Mouse (Mus musculus) forebrain, embryonic 10.5 days (tissue): Measurements from ENCODE around the gene Dusp6. TPM values are rescaled to one million over a fixed set of nuclear protein-coding genes. Genes with fewer than 3 reads are reported as not detected.

Source experiments
- DNase-seq: peaks from one replicate; pipeline ENCODE4 v3.0.0-alpha.2; 2017; ENCODE audit warnings: low spot score; ENCODE audit errors: extremely low spot score
- H3K27ac ChIP-seq: fragments of 300-500 bp; sonication (generic); 2 replicates; pipeline ENCODE4 v1.5.1; 2016; ENCODE audit warnings: mild to moderate bottlenecking
- H3K27me3 ChIP-seq: fragments of 300-500 bp; sonication (generic); 2 replicates; pipeline ENCODE4 v1.6.1; 2016; ENCODE audit warnings: mild to moderate bottlenecking; ENCODE audit not compliant: poor library complexity, severe bottlenecking
- H3K36me3 ChIP-seq: fragments of 300-500 bp; sonication (generic); replicated peaks from 2 replicates; pipeline ENCODE4 v1.6.1; 2016; ENCODE audit warnings: mild to moderate bottlenecking, moderate library complexity
- H3K4me1 ChIP-seq: fragments of 300-500 bp; sonication (generic); 2 replicates; pipeline ENCODE4 v1.6.1; 2016
- H3K4me3 ChIP-seq: fragments of 300-500 bp; sonication (generic); 2 replicates; pipeline ENCODE4 v1.5.1; 2016; ENCODE audit warnings: mild to moderate bottlenecking, moderate library complexity
- H3K9me3 ChIP-seq: fragments of 300-500 bp; sonication (generic); 2 replicates; pipeline ENCODE4 v1.6.1; 2016; ENCODE audit warnings: mild to moderate bottlenecking, moderate library complexity
- WGBS: fragments of 180-500 bp; shearing (Covaris S2); methylation state at CpG from one replicate; pipeline ENCODE4 v1.1.7; 2016; 5-methylcytosine and 5-hydroxymethylcytosine counted together
- polyA plus RNA-seq: library from polyadenylated mRNA; unstranded; fragments of >200 nt; fragmentation: Nextera tagmentation; extraction: Ambion mirVana; gene quantifications from 2 replicates; pipeline ENCODE4 v1.2.1, GENCODE M21; 2016

Gene Dusp6
- polyA plus RNA-seq, 1 experiment from 2014 or later: 116 TPM

GRCm38 (mm10) chr10:99235081-99235480, 27.9 kb upstream of the Dusp6 start:
- 0 out of 2 replicates have a peak, but pooled peaks cover 4% of the 10 kb centered on the region for H3K27me3 ChIP-seq
- 95% methylated on average over 9 of the region's 9 CpGs for WGBS

GRCm38 (mm10) chr10:99237205-99237832, 25.7 kb upstream of the Dusp6 start:
- no peaks in the 10 kb centered on the region for H3K9me3 ChIP-seq
- H3K4me3 ChIP-seq: no peak overlapping the region
- WGBS: 88% methylated on average over 11 of the region's 11 CpGs
- H3K27me3 ChIP-seq: no peaks in the 10 kb centered on the region
- H3K27ac ChIP-seq: no peak overlapping the region
- no peak for DNase-seq
- peaks cover 19% of the 10 kb centered on the region for H3K4me1 ChIP-seq
- H3K36me3 ChIP-seq: no peaks in the 10 kb centered on the region

More at GRCm38 (mm10) chr10:99235081-99235480, 27.9 kb upstream of the Dusp6 start:
- Histone ChIP-seq H3K27ac (no peak overlapping the region), H3K9me3 (no peaks in the 10 kb centered on the region), H3K36me3 (no peaks in the 10 kb centered on the region), H3K4me3 (no peak overlapping the region), H3K4me1 (peaks cover 9% of the 10 kb centered on the region; the same call in 1 of the 2 replicates)
- no peak for DNase-seq

DNA sequence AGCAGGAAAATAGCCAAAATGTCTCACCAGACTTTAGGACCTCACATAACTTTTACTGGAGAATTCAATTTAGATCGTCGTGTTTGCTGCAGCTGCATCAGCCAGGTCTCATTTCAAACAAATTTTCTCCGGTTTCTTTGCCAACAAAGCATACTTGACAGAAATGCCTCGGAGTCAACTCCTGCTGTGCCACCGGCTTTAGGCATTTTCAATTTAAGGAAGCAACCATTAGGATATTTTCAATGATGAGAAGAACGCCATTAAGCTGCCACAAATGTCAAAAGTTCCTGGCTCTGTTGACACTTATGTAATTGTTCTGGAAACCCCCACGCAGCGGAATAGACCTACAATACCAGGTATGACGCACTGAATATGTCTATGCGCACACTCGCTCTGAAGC, 24.5 kb upstream of the Dusp6 start:
- H3K27me3 ChIP-seq: no peaks in the 10 kb centered on the region
- WGBS: 84% methylated on average over 11 of the region's 11 CpGs
- H3K4me1 ChIP-seq: peaks cover 22% of the 10 kb centered on the region
- no peak for DNase-seq
- H3K9me3 ChIP-seq: no peaks in the 10 kb centered on the region
- H3K27ac ChIP-seq: no peak overlapping the region
- no peaks in the 10 kb centered on the region for H3K36me3 ChIP-seq
- no peak overlapping the region for H3K4me3 ChIP-seq

DNA sequence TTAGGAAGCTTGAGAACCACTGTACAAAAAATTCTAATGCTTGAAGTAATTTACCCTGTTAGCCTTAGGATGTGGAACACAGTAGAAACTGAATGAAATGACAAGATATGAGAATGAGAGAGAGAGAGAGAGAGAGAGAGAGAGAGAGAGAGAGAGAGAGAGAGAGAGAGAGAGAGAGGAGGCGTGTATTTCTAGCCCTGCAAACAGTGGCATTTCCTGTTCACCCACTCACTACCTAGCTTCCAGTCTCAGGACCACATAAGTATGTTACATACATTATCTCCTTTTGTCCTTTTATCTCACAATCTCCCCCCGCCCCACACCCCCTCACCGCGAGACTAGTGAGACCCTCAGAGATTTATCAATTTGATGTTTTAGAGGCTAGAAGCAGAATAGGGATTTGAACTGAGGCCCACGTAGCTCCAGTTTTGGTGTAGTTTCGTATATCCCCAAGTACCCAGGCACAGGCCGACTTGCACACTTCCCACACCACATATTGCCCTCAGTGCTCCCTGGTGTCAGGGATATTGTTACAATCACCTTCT, 21.7 kb upstream of the Dusp6 start:
- no peak overlapping the region for H3K27ac ChIP-seq
- WGBS: 88% methylated on average over 7 of the region's 7 CpGs
- H3K4me3 ChIP-seq: no peak overlapping the region
- H3K36me3 ChIP-seq: no peaks in the 10 kb centered on the region
- no peaks in the 10 kb centered on the region for H3K9me3 ChIP-seq
- H3K27me3 ChIP-seq: no peaks in the 10 kb centered on the region
- H3K4me1 ChIP-seq: peaks cover 32% of the 10 kb centered on the region
- DNase-seq: no peak

GRCm38 (mm10) chr10:99241829-99242711, 21.0 kb upstream of the Dusp6 start:
- no peak for DNase-seq

DNA sequence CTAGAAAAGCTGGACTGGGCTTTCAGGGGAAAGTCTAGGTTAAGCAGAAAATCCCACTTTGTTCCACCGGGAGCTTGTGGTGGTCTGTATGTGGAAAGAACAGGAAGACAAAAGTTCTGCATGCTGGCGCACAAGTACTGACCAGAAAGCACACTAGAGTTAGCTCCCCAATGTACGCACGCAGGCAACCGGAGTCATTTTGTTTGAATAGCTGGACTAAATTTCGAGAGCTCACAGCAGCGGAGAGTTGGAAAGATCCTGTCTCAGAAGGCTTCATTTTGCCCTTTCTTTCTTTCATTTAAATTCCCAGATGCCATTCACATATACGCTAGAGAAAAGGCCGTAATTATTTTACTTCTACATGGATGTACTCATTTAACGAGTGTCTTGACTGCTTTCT, 20.3 kb upstream of the Dusp6 start:
- Histone ChIP-seq H3K9me3 (no peaks in the 10 kb centered on the region), H3K4me1 (peaks cover 36% of the 10 kb centered on the region), H3K4me3 (no peak overlapping the region), H3K27me3 (no peaks in the 10 kb centered on the region), H3K27ac (no peak overlapping the region), H3K36me3 (no peaks in the 10 kb centered on the region)
- WGBS: 62% methylated on average over 10 of the region's 10 CpGs
- DNase-seq: no peak

More at GRCm38 (mm10) chr10:99241829-99242711, 21.0 kb upstream of the Dusp6 start:
- Histone ChIP-seq H3K27me3 (no peaks in the 10 kb centered on the region), H3K27ac (0 out of 2 replicates have a peak overlapping the region, but pooled peaks have one; percentile 1), H3K9me3 (no peaks in the 10 kb centered on the region), H3K4me3 (no peak overlapping the region), H3K36me3 (no peaks in the 10 kb centered on the region), H3K4me1 (peaks cover 36% of the 10 kb centered on the region)
- WGBS: 88% methylated on average over 16 of the region's 16 CpGs

DNA sequence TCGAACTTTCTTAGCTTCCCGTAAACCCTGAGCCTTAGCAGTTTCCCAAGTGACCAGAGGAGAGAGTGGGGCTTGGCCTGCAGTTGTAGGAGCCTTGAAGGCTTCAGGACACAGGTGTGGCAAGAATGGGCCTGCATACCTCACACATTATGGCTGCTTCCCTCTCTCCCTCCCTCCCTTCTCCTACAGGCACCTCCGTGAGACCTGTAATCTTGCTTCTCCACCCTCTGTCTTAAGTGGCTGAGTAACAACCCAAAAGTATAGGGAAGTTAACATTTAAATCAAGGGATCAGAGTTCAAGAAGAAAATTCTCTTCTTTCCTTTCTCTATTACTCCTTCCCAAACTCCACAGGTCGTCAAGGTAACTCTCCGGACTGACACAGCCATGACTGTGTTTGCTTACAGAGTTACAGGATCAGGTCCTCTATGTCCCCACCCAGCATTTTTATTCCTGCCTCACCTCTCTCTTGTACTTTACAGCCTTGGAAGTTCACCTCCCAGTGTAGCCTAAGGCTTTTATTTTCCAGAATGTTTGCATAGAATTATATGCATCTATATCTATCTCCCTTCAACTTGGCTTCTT, 19.0 kb upstream of the Dusp6 start:
- no peaks in the 10 kb centered on the region for H3K27me3 ChIP-seq
- DNase-seq: no peak
- no peak overlapping the region for H3K27ac ChIP-seq
- H3K4me1 ChIP-seq: peaks cover 36% of the 10 kb centered on the region
- H3K36me3 ChIP-seq: no peaks in the 10 kb centered on the region
- no peaks in the 10 kb centered on the region for H3K9me3 ChIP-seq
- H3K4me3 ChIP-seq: no peak overlapping the region
- 79% methylated on average over 5 of the region's 5 CpGs for WGBS

GRCm38 (mm10) chr10:99244655-99245260, 18.3 kb upstream of the Dusp6 start:
- Histone ChIP-seq H3K4me1 (peaks cover 36% of the 10 kb centered on the region), H3K36me3 (no peaks in the 10 kb centered on the region), H3K9me3 (no peaks in the 10 kb centered on the region), H3K27me3 (no peaks in the 10 kb centered on the region), H3K4me3 (no peak overlapping the region), H3K27ac (0 out of 2 replicates have a peak overlapping the region, but pooled peaks have one; percentile 15)
- 64% methylated on average over 7 of the region's 7 CpGs for WGBS
- no peak for DNase-seq

DNA sequence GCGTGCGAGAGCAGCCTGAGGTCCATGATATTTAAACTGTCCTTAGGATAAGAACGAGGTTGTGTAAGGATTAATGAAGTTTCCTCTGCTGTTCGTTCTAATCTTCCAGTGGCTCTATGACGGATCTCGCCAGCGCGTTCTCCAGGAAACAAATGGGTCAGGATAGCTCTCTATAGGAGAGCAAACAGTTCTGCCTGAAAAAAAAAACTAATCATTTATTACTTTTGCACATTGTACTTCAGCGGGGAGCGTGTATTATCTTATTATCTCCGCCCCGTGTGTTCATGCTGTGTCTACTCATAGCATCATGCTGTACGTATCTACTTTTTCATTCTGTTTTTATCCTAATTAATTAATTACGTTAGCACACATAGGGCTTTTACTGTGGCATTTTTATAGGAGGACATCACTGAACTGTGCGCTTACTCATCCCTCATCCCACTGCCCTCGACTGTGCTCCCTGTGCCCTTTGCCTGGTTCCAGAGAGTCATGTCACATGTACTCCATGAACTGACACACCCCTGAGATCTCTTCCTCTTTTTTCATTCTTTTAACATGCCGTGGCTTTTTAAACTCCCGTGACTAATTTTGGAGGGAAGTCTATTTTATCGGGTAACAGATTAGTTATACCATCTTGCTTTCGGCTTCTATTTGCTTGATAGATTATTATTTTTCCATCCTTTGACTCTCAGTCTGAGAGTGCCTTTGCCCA, 16.1 kb upstream of the Dusp6 start:
- no peaks in the 10 kb centered on the region for H3K9me3 ChIP-seq
- 87% methylated on average over 20 of the region's 20 CpGs for WGBS
- no peak overlapping the region for H3K27ac ChIP-seq
- peaks cover 31% of the 10 kb centered on the region for H3K4me1 ChIP-seq
- H3K4me3 ChIP-seq: no peak overlapping the region
- H3K36me3 ChIP-seq: no peaks in the 10 kb centered on the region
- no peak for DNase-seq
- no peaks in the 10 kb centered on the region for H3K27me3 ChIP-seq

GRCm38 (mm10) chr10:99250874-99251281, 12.2 kb upstream of the Dusp6 start:
- Histone ChIP-seq H3K9me3 (no peaks in the 10 kb centered on the region), H3K4me3 (no peak overlapping the region), H3K4me1 (peaks cover 4% of the 10 kb centered on the region; the same call in 1 of the 2 replicates), H3K27ac (no peak overlapping the region), H3K27me3 (no peaks in the 10 kb centered on the region), H3K36me3 (no peaks in the 10 kb centered on the region)
- 84% methylated on average over 11 of the region's 11 CpGs for WGBS
- DNase-seq: no peak

GRCm38 (mm10) chr10:99253412-99253811, 9.6 kb upstream of the Dusp6 start:
- WGBS: 90% methylated on average over 2 of the region's 2 CpGs
- no peaks in the 10 kb centered on the region for H3K9me3 ChIP-seq
- no peak for DNase-seq
- H3K4me3 ChIP-seq: no peak overlapping the region
- no peaks in the 10 kb centered on the region; the same call in 1 of the 2 replicates for H3K27me3 ChIP-seq
- no peaks in the 10 kb centered on the region for H3K36me3 ChIP-seq
- H3K4me1 ChIP-seq: no peaks in the 10 kb centered on the region
- no peak overlapping the region for H3K27ac ChIP-seq
